Mouse (Mus musculus) left cerebral cortex, postnatal 25 days (tissue): ENCODE data around the gene Ccnj. TPM values are rescaled to one million over a fixed set of nuclear protein-coding genes. Genes with fewer than 3 reads are reported as not detected.

Source experiments
- DNase-seq, 2 experiments: peaks; one replicate each; pipeline ENCODE4 v3.0.0; 2022; ENCODE audit warnings: low spot score in 2 of 2, mixed read lengths in 1 of 2
- intact Hi-C: fragments of 180-260 bp; cut with DNase I; formaldehyde crosslinking; loops from one replicate; pipeline ENCODE4 v1.15.1; 2025
- microRNA-seq, 2 experiments: library from miRNA; unstranded; fragments of <30 nt; microRNA quantifications; one replicate each; pipeline ENCODE4 v1.2.0; 2022
- total RNA-seq, 2 experiments: library from RNA; stranded (reverse); gene quantifications; 2 replicates each; pipeline ENCODE4 v1.2.3; 2021

The Ccnj gene
- total RNA-seq, 2 experiments from 2014 or later: 7.0 to 7.6 TPM

- no peak for DNase-seq
- intact Hi-C loops: no loop called here
These were observed 9.2 kb downstream of the Ccnj start for GRCm38 (mm10) chr19:40840303-40840702.

GRCm38 (mm10) chr19:40841083-40841482, 10.0 kb downstream of the Ccnj start:
- intact Hi-C loops: no loop called here
- DNase-seq: no peak

GRCm38 (mm10) chr19:40841593-40841992, 10.5 kb downstream of the Ccnj start:
- no peak for DNase-seq
- intact Hi-C loops: no loop called here

- no peak for DNase-seq
- intact Hi-C loops: no loop called here
These were observed 13.7 kb downstream of the Ccnj start for GRCm38 (mm10) chr19:40844731-40845130.

GRCm38 (mm10) chr19:40849391-40849790, 18.3 kb downstream of the Ccnj start:
- no peak for DNase-seq
- intact Hi-C loops: no loop called here

- DNase-seq: peak in 1 of 2 experiments; percentile 33
- intact Hi-C loops: no loop called here
These were observed 28.5 kb downstream of the Ccnj start for GRCm38 (mm10) chr19:40859555-40859954.

- intact Hi-C loops: no loop called here
These were observed 37.2 kb downstream of the Ccnj start for GRCm38 (mm10) chr19:40868284-40868683.

GRCm38 (mm10) chr19:40869425-40870105, 38.5 kb downstream of the Ccnj start:
- peak in 1 of 2 experiments; percentile 62 for DNase-seq
- intact Hi-C loops: no loop called here

More at GRCm38 (mm10) chr19:40868284-40868683, 37.2 kb downstream of the Ccnj start:
- DNase-seq: no peak

GRCm38 (mm10) chr19:40872955-40873665, 42.0 kb downstream of the Ccnj start:
- DNase-seq: peak; percentile 87 to 90
- intact Hi-C loops: loop anchor here (1.0 kb wide), 1 partner anchor 21 kb away; the partner anchor contains the start of gene Zfp518a

GRCm38 (mm10) chr19:40881700-40882099, 50.6 kb downstream of the Ccnj start:
- intact Hi-C loops: no loop called here
- no peak for DNase-seq

- DNase-seq: no peak
- intact Hi-C loops: no loop called here
These were observed 57.8 kb downstream of the Ccnj start for GRCm38 (mm10) chr19:40888887-40889286.

GRCm38 (mm10) chr19:40894071-40894506, 63.0 kb downstream of the Ccnj start:
- intact Hi-C loops: loop anchor here (1.0 to 10.0 kb wide), 2 partner anchors 21 to 121 kb away; no protein-coding TSS in a partner anchor
- no peak for DNase-seq

- intact Hi-C loops: loop anchor here (1.0 to 10.0 kb wide), 2 partner anchors 21 to 120 kb away; no protein-coding TSS in a partner anchor
- peak; percentile 86 to 90 for DNase-seq
These were observed 63.7 kb downstream of the Ccnj start, which contains the start of gene Zfp518a for GRCm38 (mm10) chr19:40894519-40895392. Zfp518a (plus strand) TSS chr19:40894705.

GRCm38 (mm10) chr19:40895393-40895703, 64.3 kb downstream of the Ccnj start:
- no peak for DNase-seq
- intact Hi-C loops: loop anchor here (10.0 kb wide), 1 partner anchor 119 kb away; no protein-coding TSS in a partner anchor

Small RNAs within 50 kb of the gene (microRNA-seq; reads per million reads assigned to microRNA genes)
- 0 to 0.34 reads per million in 2 experiments for gene Mir8092

Other genes with a start within 250 kb of the Ccnj start
- gene Aldh18a1, start 242.8 kb upstream of the Ccnj start, total RNA-seq: 10 to 100 TPM; 23.1 to 30.4 TPM
- 10 to 100 TPM; 22.4 to 24.5 TPM for gene Tctn3, start 219.0 kb upstream of the Ccnj start, total RNA-seq
- gene Entpd1, start 218.9 kb upstream of the Ccnj start, total RNA-seq: 10 to 100 TPM; 18.9 to 22.6 TPM
- gene Cc2d2b, start 82.5 kb upstream of the Ccnj start, total RNA-seq: under 1 TPM; 0.30 to 0.99 TPM
- gene Zfp518a, start 63.4 kb downstream of the Ccnj start, total RNA-seq: 10 to 100 TPM in 1 of 2 experiments, 1 to 10 TPM in 1; 8.7 to 10.4 TPM
- 10 to 100 TPM in 1 of 2 experiments, 1 to 10 TPM in 1; 7.6 to 10.8 TPM for gene Blnk, start 163.3 kb downstream of the Ccnj start, total RNA-seq
- under 1 TPM in 1 of 2 experiments, not detected in 1; 0.16 TPM for gene Dntt, start 198.0 kb downstream of the Ccnj start, total RNA-seq
- 10 to 100 TPM in 1 of 2 experiments, 1 to 10 TPM in 1; 7.6 to 11.5 TPM for gene Opalin, start 245.8 kb downstream of the Ccnj start, total RNA-seq